Mouse (Mus musculus) embryonic facial prominence, embryonic 10.5 days (tissue): Measurements from ENCODE around the gene Gast. TPM values are rescaled to one million over a fixed set of nuclear protein-coding genes. Genes with fewer than 3 reads are reported as not detected.
"Not testable (repeated sequence)": the region's sequence is repeated elsewhere in the genome, so short reads cannot be mapped to it uniquely, and the experiment has no call there.

Experiments
- DNase-seq: peaks from one replicate; pipeline ENCODE4 v3.0.0-alpha.2; 2017; ENCODE audit warnings: low spot score
- H3K27ac ChIP-seq: fragments of 300-500 bp; sonication (generic); replicated peaks from 2 replicates; pipeline ENCODE4 v1.5.1; 2016; ENCODE audit warnings: mild to moderate bottlenecking
- H3K27me3 ChIP-seq: fragments of 300-500 bp; sonication (generic); replicated peaks from 2 replicates; pipeline ENCODE4 v1.6.1; 2016; ENCODE audit warnings: low read depth, mild to moderate bottlenecking; ENCODE audit not compliant: poor library complexity, severe bottlenecking
- H3K36me3 ChIP-seq: fragments of 300-500 bp; sonication (generic); replicated peaks from 2 replicates; pipeline ENCODE4 v1.6.1; 2016; ENCODE audit warnings: mild to moderate bottlenecking, moderate library complexity
- H3K4me1 ChIP-seq: fragments of 300-500 bp; sonication (generic); 2 replicates; pipeline ENCODE4 v1.6.1; 2016
- H3K4me3 ChIP-seq: fragments of 300-500 bp; sonication (generic); 2 replicates; pipeline ENCODE4 v1.5.1; 2016; ENCODE audit warnings: mild to moderate bottlenecking, moderate library complexity
- H3K9me3 ChIP-seq: fragments of 300-500 bp; sonication (generic); 2 replicates; pipeline ENCODE4 v1.6.1; 2016; ENCODE audit warnings: mild to moderate bottlenecking
- WGBS: fragments of 180-500 bp; shearing (Covaris S2); methylation state at CpG from one replicate; pipeline ENCODE4 v1.1.7; 2016; 5-methylcytosine and 5-hydroxymethylcytosine counted together
- polyA plus RNA-seq: library from polyadenylated mRNA; unstranded; fragments of >200 nt; fragmentation: Nextera tagmentation; extraction: Ambion mirVana; gene quantifications from 2 replicates; pipeline ENCODE4 v1.2.1, GENCODE M21; 2016

The Gast gene
- polyA plus RNA-seq, 1 experiment from 2014 or later, result 0.37 TPM

DNA sequence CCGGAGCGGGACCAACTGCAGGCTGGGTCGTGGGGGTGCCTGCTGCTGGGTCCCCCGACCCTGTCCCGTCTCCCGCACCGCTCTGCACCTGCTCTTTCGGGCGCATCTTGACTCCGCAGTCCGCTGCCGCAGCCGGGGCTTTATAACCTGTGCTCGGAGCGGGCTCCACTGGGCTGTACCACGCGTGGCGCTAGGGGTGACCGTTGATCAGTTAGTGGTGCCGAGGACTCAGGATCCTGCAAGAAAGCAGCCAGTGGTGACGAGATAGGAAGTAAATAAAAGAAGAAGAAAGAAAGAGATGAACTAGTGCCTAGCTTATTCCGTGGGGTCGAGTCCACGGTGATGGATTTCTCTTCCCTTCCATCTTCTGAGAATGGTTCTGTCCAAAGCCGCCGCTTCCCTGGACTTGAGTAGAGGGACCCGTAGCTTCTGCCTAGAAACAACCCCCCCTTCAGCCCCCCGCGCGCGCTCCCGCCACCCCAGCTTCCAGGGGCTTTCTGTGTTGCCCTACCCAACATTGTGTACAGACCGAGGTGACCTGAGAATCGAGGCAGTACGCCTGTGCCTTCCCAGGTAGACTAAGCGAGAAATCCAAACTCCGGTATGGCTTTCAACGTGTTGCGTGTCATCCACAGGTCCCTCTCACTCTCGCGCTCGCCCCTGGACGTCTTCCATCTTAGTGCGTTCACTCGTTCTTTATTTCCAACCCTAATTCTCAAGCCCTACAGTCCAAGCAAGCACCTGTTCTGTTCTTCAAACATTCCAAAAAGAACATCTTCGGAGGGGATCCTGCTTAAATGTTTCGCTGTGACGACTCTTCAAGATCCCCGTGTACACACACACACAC is 22.0 kb downstream of the Gast start, which contains the start of gene Hap1:
Hap1 (minus strand) TSS at position 157 of the 847 bp plus-strand sequence.
- H3K27me3 ChIP-seq, result peaks cover 92% of the 10 kb centered on the region
- WGBS, result 2% methylated on average over 49 of the region's 49 CpGs
- no peaks in the 10 kb centered on the region for H3K9me3 ChIP-seq
- peaks cover 39% of the 10 kb centered on the region for H3K4me1 ChIP-seq
- peaks cover 20% of the 10 kb centered on the region for H3K36me3 ChIP-seq
- H3K4me3 ChIP-seq, result peak within 1 kb of the TSS; percentile 77
- DNase-seq, result peak; percentile 79
- peak within 1 kb of the TSS; percentile 84 for H3K27ac ChIP-seq

DNA sequence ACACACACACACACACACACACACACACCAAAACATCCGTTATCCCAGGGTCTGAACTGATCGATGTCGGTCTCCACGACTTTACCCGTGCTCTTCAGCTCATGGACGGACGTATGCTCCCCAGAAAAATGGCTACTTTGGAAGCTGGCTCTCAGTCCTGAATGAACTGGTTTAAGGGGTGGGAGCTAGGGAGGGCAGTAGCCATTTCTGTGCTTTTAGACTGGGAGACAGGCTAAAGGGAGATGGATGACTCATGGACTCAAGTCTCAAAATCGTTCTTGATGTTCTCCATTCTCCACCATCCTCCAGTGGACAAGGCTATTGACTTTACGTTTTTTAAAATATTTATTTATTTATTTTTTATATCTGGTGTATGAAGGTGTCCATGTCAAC is 22.6 kb downstream of the Gast start:
- WGBS, result 23% methylated on average over 9 of the region's 9 CpGs
- Histone ChIP-seq H3K36me3 (peaks cover 13% of the 10 kb centered on the region), H3K4me1 (peaks cover 35% of the 10 kb centered on the region), H3K27ac (no peak overlapping the region; the same call in 1 of the 2 replicates), H3K4me3 (peak overlapping the region; percentile 77), H3K9me3 (no peaks in the 10 kb centered on the region), H3K27me3 (peaks cover 86% of the 10 kb centered on the region)
- no peak for DNase-seq

DNA sequence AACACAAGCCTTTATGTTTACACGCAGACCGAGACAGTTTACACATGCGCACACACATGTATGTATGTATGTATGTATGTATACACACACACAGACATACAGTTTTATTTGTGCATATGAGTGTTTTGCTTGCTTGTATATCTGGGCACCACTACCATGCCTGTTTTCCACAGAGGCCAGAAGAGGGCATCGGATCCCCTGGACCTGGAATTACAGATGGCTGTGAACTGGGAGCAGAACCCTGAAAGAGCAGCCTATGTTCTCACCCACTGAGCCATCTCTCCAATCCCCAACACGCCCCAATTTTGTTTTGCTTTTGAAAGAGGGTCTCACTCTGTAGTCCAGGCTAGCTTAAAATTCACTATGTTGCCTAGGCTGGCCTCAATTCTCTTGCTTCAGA is 23.2 kb downstream of the Gast start:
- Histone ChIP-seq H3K4me1 (peaks cover 29% of the 10 kb centered on the region), H3K9me3 (no peaks in the 10 kb centered on the region), H3K36me3 (peaks cover 11% of the 10 kb centered on the region), H3K27ac (no peak overlapping the region), H3K4me3 (no peak overlapping the region), H3K27me3 (peaks cover 83% of the 10 kb centered on the region)
- DNase-seq, result no peak
- WGBS, result 57% methylated on average over 5 of the region's 5 CpGs

DNA sequence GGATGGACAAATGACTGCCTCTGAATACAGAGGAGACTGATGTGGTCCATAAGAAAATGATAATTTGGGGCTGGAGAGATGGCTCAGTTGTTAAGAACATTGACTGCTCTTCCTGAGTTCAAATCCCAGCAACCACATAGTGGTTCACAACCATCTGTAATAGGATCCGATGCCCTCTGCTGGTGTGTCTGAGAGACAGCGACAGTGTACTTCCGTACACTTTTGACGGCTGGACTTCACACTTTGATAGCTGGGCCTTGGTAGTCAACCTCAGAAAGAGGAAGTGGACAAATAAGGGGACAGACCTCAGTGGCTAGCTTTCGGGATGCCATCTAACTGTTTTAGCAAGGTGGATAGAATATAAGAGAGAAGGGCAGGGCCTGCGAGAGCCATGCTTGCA is 26.0 kb downstream of the Gast start:
- Histone ChIP-seq H3K4me3 (no peak overlapping the region), H3K9me3 (no peaks in the 10 kb centered on the region), H3K4me1 (peaks cover 29% of the 10 kb centered on the region), H3K27ac (no peak overlapping the region), H3K27me3 (peaks cover 66% of the 10 kb centered on the region), H3K36me3 (no peaks in the 10 kb centered on the region)
- no peak for DNase-seq
- 82% methylated on average over 6 of the region's 6 CpGs for WGBS

DNA sequence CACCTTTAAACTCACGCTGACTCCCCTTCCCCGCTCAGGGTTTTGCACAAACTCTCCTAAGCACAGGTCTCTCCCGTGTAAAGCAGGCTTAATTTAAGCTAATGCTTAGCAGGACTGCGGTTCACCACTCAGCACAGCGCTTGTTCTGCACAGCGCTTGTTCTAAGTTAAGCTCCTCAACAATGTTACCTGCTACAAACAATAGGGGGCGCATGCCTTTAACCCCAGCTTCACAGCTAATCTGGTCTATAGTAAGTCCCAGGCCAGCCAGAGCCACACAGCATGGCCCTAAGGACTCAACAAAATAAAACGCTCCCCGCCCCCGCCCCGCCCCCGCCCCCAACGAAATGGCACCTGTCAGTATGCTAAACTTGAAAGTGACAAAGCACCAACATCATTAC is 26.9 kb downstream of the Gast start:
- Histone ChIP-seq H3K4me1 (peaks cover 20% of the 10 kb centered on the region), H3K27me3 (peaks cover 57% of the 10 kb centered on the region)
- WGBS, result 29% methylated on average over 1 of the region's 13 CpGs
- H3K4me3 ChIP-seq, DNase-seq, H3K9me3 ChIP-seq, H3K36me3 ChIP-seq, H3K27ac ChIP-seq: not testable (repeated sequence)

DNA sequence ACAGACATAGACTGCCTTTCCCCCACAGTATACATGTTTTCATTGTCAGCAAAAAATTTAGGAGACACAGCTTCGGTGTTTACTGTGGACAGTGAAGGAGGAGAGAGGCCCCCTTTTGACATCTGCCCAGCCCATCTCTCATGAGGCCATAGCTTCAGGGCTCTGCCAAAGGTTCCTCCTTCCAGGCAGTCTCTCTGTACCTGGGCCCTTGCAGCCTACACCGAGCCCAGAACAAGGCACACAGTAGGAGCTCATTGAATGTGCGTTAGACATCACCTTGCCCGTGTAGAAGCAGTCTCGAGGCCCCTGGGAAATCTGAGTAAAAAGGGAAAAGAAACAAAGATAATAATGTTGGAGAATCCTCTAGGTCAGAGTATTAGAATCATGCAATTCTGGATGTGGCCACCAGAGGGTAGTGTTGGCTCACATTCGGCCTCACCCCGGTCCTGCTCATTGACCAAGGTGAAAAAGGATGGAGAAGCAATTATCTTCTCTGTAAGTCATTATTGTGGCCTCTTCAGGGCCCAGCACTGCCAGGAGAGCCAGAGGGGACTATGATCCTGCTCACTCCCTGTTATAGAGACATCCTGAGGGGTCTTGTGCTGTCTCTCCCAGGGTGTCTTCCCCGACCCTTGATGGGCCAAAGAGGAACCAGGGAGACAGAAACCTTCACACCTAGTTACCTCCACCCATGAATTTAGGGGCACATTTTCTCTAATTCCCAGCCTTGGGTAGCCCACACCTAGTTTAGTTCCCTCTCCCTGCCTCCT is 28.2 kb downstream of the Gast start:
- peaks cover 44% of the 10 kb centered on the region for H3K27me3 ChIP-seq
- H3K9me3 ChIP-seq, result no peaks in the 10 kb centered on the region
- DNase-seq, result peak; percentile 79
- 15% methylated on average over 8 of the region's 8 CpGs for WGBS
- no peak overlapping the region for H3K4me3 ChIP-seq
- no peaks in the 10 kb centered on the region for H3K36me3 ChIP-seq
- H3K4me1 ChIP-seq, result peaks cover 14% of the 10 kb centered on the region
- H3K27ac ChIP-seq, result no peak overlapping the region

DNA sequence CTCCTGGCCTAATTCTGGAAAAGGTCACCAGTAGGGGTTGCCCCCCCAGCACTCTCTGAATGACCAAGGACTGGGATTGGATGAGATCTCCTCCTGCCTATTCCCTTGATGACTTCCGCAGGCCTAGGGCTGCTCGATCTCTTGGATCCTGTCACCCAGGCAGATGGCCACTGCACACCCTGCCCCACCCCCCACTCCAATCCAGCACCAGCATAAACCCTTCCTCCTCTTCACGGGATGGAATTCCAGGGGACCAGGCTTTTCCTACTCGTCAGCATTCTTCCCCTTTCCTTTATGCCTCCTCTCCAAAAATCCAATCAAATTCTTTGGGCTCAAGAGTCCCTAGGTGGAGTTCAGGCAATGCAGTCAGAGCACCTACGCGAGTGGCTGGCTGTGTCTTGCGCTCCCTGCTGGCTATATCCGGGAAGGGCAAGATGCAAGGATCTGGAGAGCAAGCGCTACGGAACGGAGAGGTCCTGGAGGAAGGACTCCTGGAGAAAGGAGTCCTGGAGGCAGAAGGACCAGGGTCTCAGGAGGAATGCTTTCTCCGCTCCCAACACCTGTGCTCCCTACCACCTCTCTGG is 28.9 kb downstream of the Gast start:
- peaks cover 14% of the 10 kb centered on the region for H3K4me1 ChIP-seq
- peaks cover 37% of the 10 kb centered on the region for H3K27me3 ChIP-seq
- H3K4me3 ChIP-seq, result no peak overlapping the region
- no peaks in the 10 kb centered on the region for H3K9me3 ChIP-seq
- peak; percentile 78 for DNase-seq
- H3K36me3 ChIP-seq, result no peaks in the 10 kb centered on the region
- 19% methylated on average over 12 of the region's 12 CpGs for WGBS
- H3K27ac ChIP-seq, result no peak overlapping the region

DNA sequence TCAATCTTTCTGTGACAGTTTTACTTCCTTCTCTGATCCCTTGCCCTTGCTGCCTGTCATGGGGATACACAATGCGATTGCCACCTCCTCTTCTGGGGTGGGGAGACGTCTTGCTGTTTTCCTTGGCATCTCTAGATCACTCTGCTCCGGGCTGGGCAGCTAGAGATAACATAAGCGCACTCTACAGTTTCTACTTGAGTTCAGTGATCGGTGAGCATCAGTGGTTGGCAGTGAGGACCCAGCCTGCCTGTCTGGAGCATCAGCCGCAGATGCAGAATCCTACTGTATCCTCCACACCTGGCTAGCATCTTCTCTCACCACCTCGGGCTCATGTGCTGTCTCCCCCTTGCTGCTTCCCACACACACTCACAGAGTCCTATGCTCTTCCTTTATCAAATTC is 34.9 kb downstream of the Gast start:
- no peak for DNase-seq
- H3K4me3 ChIP-seq, result no peak overlapping the region
- H3K9me3 ChIP-seq, result no peaks in the 10 kb centered on the region
- peaks cover 43% of the 10 kb centered on the region for H3K36me3 ChIP-seq
- WGBS, result 84% methylated on average over 7 of the region's 7 CpGs
- H3K27ac ChIP-seq, result no peak overlapping the region
- H3K4me1 ChIP-seq, result peaks cover 12% of the 10 kb centered on the region
- H3K27me3 ChIP-seq, result peaks cover 1% of the 10 kb centered on the region; the same call in 1 of the 2 replicates

DNA sequence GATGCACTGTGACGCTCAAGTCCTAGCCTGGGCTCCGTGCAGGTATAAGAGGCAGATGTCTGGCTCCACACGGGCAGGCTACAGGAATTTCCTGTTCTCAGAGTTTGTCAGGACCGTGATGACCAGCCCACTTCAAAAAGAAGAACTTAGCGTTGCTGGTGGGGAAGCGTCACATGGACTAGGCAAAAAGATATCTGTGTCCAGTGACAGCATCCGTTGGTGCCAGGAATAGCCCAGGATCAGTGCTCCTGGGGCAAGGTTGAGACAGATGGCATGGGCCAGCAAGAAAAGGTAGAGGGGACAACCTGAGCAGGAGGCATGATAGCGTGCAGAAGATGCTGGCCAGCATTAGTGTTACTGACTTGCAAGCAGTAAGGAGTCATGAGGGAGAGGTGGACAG is 35.6 kb downstream of the Gast start:
- H3K9me3 ChIP-seq, result no peaks in the 10 kb centered on the region
- H3K27ac ChIP-seq, result no peak overlapping the region
- H3K36me3 ChIP-seq, result peaks cover 47% of the 10 kb centered on the region
- DNase-seq, result no peak
- H3K27me3 ChIP-seq, result no peaks in the 10 kb centered on the region
- no peak overlapping the region for H3K4me3 ChIP-seq
- 80% methylated on average over 8 of the region's 8 CpGs for WGBS
- H3K4me1 ChIP-seq, result peaks cover 10% of the 10 kb centered on the region

DNA sequence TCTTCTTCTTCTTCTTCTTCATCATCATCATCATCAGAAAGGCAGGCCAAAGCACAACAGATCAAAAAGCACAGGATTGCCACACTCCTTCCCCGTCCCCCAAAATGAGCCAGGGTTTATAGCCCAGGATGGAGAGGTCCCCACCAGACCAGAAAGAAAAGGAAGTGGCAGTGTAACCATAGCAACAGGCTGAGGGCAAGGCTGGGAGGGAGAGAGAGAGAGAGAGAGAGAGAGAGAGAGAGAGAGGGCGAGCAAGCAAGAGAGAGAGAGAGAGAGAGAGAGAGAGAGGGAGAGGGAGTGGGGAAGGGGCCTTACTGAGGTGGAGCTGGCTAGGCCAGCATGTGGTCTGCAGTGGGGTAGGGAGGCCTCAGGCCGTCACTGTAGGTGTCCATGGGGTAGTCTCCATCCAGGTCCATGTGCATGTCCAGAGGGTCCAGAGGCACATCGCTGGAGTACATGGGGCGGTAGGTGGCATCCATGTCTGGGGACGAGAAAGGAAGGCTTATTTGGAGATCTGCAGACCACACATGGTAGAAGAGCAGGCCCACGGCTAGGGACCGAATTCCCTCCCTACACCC is 37.9 kb downstream of the Gast start:
- Histone ChIP-seq H3K4me3 (no peak overlapping the region), H3K27me3 (no peaks in the 10 kb centered on the region), H3K36me3 (peaks cover 67% of the 10 kb centered on the region), H3K27ac (peak overlapping the region; percentile 30; the same call in 1 of the 2 replicates), H3K4me1 (peaks cover 10% of the 10 kb centered on the region), H3K9me3 (no peaks in the 10 kb centered on the region)
- DNase-seq, result no peak
- WGBS, result 78% methylated on average over 8 of the region's 8 CpGs

DNA sequence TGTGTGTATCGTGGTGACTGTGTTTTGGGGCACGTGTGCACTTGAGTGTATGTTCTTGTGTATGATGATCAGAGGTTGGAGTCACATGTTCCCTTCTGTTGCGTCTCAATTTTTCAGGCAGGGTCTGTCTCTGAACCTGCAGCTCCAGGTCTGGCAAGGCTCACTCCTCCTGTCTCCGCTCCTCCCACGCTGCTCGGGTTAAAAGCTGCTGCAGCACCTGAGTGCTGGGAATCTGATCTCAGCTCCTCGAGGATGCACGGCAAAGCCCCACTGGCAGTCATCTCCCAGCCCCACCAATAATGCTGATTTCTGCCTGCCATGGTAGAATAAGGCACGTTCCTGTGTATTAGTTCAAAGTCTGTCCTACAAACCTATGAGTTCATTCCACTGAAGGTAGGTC is 40.9 kb downstream of the Gast start:
- Histone ChIP-seq H3K27me3 (no peaks in the 10 kb centered on the region), H3K27ac (no peak overlapping the region), H3K9me3 (no peaks in the 10 kb centered on the region), H3K36me3 (peaks cover 89% of the 10 kb centered on the region), H3K4me3 (no peak overlapping the region), H3K4me1 (peaks cover 8% of the 10 kb centered on the region)
- no peak for DNase-seq
- 89% methylated on average over 9 of the region's 9 CpGs for WGBS

DNA sequence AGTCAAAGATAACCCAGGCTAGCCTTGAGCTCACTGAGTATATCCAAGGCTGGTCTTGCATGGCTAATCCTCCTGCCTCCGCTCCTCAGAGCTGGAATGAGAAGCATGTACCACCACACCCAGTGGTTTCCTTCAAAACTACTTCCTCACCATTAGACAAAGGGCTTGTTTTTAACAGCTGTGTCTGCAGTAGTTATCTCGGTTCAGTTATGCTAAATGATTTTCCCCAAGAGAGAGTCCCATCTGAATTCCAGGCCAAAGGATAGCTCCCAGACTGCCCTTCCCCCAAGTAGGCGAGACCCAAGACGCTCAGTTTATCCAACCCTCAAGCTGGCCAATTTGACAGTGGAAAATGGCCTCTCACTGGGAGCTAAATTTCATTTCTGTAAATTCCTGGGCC is 41.8 kb downstream of the Gast start:
- H3K9me3 ChIP-seq, result no peaks in the 10 kb centered on the region
- H3K27ac ChIP-seq, result no peak overlapping the region
- peaks cover 90% of the 10 kb centered on the region for H3K36me3 ChIP-seq
- 77% methylated on average over 4 of the region's 4 CpGs for WGBS
- peaks cover 8% of the 10 kb centered on the region for H3K4me1 ChIP-seq
- DNase-seq, result no peak
- no peaks in the 10 kb centered on the region for H3K27me3 ChIP-seq
- H3K4me3 ChIP-seq, result no peak overlapping the region
